In the genomic region with DNA sequence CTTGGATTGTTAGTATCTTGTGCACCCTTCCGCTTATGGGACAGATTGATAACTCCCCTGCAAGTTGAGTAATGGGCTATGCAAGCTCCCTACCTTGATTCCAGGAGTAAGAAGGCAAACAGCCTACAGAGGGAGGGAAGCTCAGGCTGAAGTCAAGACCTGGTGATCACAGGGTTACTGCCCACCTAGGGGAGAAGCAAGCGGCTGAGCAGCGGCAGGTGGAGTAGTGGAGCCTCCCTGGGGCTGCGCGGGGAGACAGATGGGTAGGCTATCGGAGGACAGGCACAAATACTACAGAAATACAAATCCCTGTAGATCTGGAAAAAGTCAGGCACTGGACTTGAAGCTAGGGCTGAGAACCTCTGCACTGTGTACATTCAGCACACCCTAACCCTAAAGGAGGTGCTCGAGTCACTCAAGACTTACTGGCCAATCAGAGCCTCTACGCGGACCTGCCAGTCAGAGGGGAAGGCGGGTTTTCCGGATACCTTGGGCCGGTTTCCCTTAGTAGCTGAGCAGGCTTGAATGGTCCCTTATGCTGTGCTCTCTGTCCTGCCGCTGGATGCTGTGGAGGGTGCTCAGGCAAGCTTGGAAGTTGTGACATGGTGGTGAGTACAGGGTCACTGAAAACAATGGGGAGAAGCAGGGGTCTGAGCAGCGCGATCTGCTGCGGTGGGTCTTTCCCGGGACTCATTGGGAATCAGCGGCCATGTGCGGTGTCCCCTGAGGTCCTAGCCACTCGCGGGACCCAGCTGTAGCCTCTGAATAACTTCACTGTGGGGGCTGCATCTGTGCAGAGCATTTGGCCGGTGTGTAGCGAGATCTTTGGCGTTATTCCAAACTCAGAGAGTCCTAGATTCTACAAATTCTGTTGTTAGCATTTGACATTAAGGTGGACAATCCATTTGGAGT, we compare ENCODE assay signal across 8 mouse cellular contexts. TPM values are rescaled to one million over a fixed set of nuclear protein-coding genes. Genes with fewer than 3 reads are reported as not detected.
DNase-seq lines count a peak whose midpoint lies in the region; ATAC-seq lines count a peak whose summit lies in the region.

A gene (plus strand): TSS at position 496 of the 912 bp plus-strand sequence.

- intact Hi-C loops in gastrocnemius, postnatal 14 days (cut with DNase I; ENCODE audit: low total_unique reads), result loop anchor here (2.0 kb wide), 1 partner anchor 69 kb away; no protein-coding TSS in a partner anchor

- DNase-seq in gastrocnemius, postnatal 14 days, result peak; percentile 74
- peak; percentile 54 to 79 for DNase-seq in left cerebral cortex, adult 8-10 months (ENCODE audit: low spot score in 2 of 2)
- peak; percentile 84 for DNase-seq in right cerebral cortex, adult 18-20 months
- DNase-seq in urinary bladder, postnatal 10 days (ENCODE audit: low spot score), result peak; percentile 15

- peak; percentile 100 for ATAC-seq in activated CD4-positive, CD25-positive, alpha-beta regulatory T cell, adult 4 months
- peak; percentile 100 for ATAC-seq in common myeloid progenitor, adult 5-6 weeks (replicated peaks; ENCODE audit: low read depth, poor library complexity, severe bottlenecking)
- ATAC-seq in inflammation-experienced regulatory T-cells, adult 6 months, result peak; percentile 99
- peak; percentile 99 for ATAC-seq in megakaryocyte, adult 5-6 weeks (ENCODE audit: poor library complexity, severe bottlenecking)

RNA-seq across cellular contexts. Expression of the gene that starts here (rescaled TPM):
- 10 to 100 TPM; 24.6 to 38.3 TPM for polyA plus RNA-seq in activated CD4-positive, CD25-positive, alpha-beta regulatory T cell, adult 4 months (2017; shearing (Covaris generic))
- 77.3 and 92.4 TPM in 2 replicates for total RNA-seq in common myeloid progenitor, adult 5-6 weeks (2017)
- total RNA-seq in gastrocnemius, postnatal 14 days (2021), result 1 to 10 TPM; 6.0 to 7.3 TPM
- 10 to 100 TPM; 25.9 to 42.4 (median 29.8) TPM for polyA plus RNA-seq in inflammation-experienced regulatory T-cells, adult 6 months (2017; shearing (Covaris generic))
- 10 to 100 TPM; 44.6 to 51.9 (median 47.2) TPM for total RNA-seq in left cerebral cortex, adult 8-10 months (2022)
- 15.3 and 20.1 TPM in 2 replicates for total RNA-seq in megakaryocyte, adult 5-6 weeks (2015)
- 39.2 and 50.6 TPM in 2 replicates for total RNA-seq in megakaryocyte, adult 5-6 weeks (2017)

Comparison
In these comparisons a context has a peak if more than half of its experiments do, and no peak if none do; other contexts are left out.
1. Peak in every context shown above with its lines: DNase-seq and ATAC-seq.
2. DNase-seq: peak in every context shown above with its lines; median percentile 84 in right cerebral cortex, adult 18-20 months; 74 in gastrocnemius, postnatal 14 days; 66 in left cerebral cortex, adult 8-10 months; 15 in urinary bladder, postnatal 10 days.